ENCODE assay signal across 22 mouse cellular contexts in genomic region chr3:103640226-103640803, GRCm38 (mm10). TPM values are rescaled to one million over a fixed set of nuclear protein-coding genes. Genes with fewer than 3 reads are reported as not detected.
DNase-seq lines count a peak whose midpoint lies in the region; ATAC-seq and TF ChIP-seq lines count a peak whose summit lies in the region.
"Had no signal": no experiment of that assay in that cellular context is flagged by ENCODE, and none has a peak within 500 bp of the region (broad histone marks: within the 10 kb centered on the region; RNA-seq: fewer than 3 reads in every experiment).

No protein-coding gene starts in this region.

- no peak for ATAC-seq in monocyte, adult 5-6 weeks (replicated peaks; ENCODE audit: insufficient number of reproducible peaks, low FRiP score, low TSS enrichment, poor library complexity, severe bottlenecking)
- ATAC-seq: liver, embryonic 12.5 days had no signal

- H3K79me3 ChIP-seq in C2C12 (ENCODE audit: low read depth) = no peaks in the 10 kb centered on the region

- peak; percentile 31 for DNase-seq in left cerebral cortex, postnatal 4 days
- no peak for DNase-seq in left cerebral cortex, adult 11 months (ENCODE audit: low spot score)
- DNase-seq in Muller cell, postnatal 12 days (ENCODE audit: inconsistent ontology term) = peak; percentile 77
- DNase-seq in mesoderm, embryonic 11.5 days (ENCODE audit: low read depth, low spot score) = peak; percentile 57
- no peak for DNase-seq in layer of hippocampus, postnatal 10 days (ENCODE audit: low spot score in 2 of 2)
- no peak for DNase-seq in left cerebral cortex, adult 9 months (ENCODE audit: low spot score in 2 of 2)
- DNase-seq: cerebellum, adult 2 months; gastrocnemius, postnatal 36 days; heart, postnatal 14 days; kidney, adult 8-10 months; kidney, postnatal 36 days; layer of hippocampus, adult 9-11 months; midbrain, embryonic 14.5 days had no signal

- H3K79me2 ChIP-seq in C2C12 (ENCODE audit: control insufficient read depth, insufficient read depth) = no peaks in the 10 kb centered on the region

- no peak for TF ChIP-seq CTCF in C2C12 (IDR thresholded peaks at IDR 0.05; ENCODE audit: control insufficient read depth, insufficient read depth, insufficient read length)

- H3K36me3 ChIP-seq in C2C12 (ENCODE audit: control insufficient read depth, insufficient read depth) = no peaks in the 10 kb centered on the region
- H3K36me3 ChIP-seq: embryonic facial prominence, embryonic 15.5 days; forebrain, embryonic 12.5 days; heart, embryonic 10.5 days; limb, embryonic 10.5 days; liver, embryonic 12.5 days; lung, embryonic 15.5 days had no signal

- no peaks in the 10 kb centered on the region for H3K27me3 ChIP-seq in C2C12 (ENCODE audit: control insufficient read depth, insufficient read depth, insufficient read length)
- H3K27me3 ChIP-seq: embryonic facial prominence, embryonic 15.5 days; liver, embryonic 12.5 days; lung, embryonic 15.5 days had no signal

- intact Hi-C loops in left cerebral cortex, postnatal 4 days (cut with DNase I) = no loop called here

- no peak overlapping the region for H3ac ChIP-seq in C2C12 (ENCODE audit: control insufficient read depth, insufficient read length, low read depth)

- no peak overlapping the region for H3K4me3 ChIP-seq in C2C12 (ENCODE audit: insufficient read depth, poor library complexity, severe bottlenecking)
- H3K4me3 ChIP-seq: embryonic facial prominence, embryonic 15.5 days; forebrain, embryonic 12.5 days; heart, embryonic 10.5 days; limb, embryonic 10.5 days; liver, embryonic 12.5 days; lung, embryonic 15.5 days had no signal

TF ChIP-seq in C2C12, 6 proteins besides CTCF, POLR2A, EP300 and RAD21:
- no peak for TF ChIP-seq MYOD1 (IDR thresholded peaks at IDR 0.05; ENCODE audit: control insufficient read depth, insufficient read length, low read depth)
- peak; percentile 64 for TF ChIP-seq CEBPB (IDR thresholded peaks at IDR 0.05; ENCODE audit: low read depth)
- TF ChIP-seq MYOG (IDR thresholded peaks at IDR 0.05; ENCODE audit: control insufficient read depth, extremely low read depth, insufficient read length) = no peak
- TF ChIP-seq USF1 (IDR thresholded peaks at IDR 0.05; ENCODE audit: low read depth) = peak; percentile 67
- TF ChIP-seq FOSL1 (IDR thresholded peaks at IDR 0.05; ENCODE audit: insufficient read depth, low read length, poor library complexity, severe bottlenecking) = peak; percentile 30

RNA-seq across cellular contexts. Expression of gene Atg4a-ps, which starts 5.6 kb away (rescaled TPM):
- total RNA-seq in left cerebral cortex, postnatal 4 days (2021) = 1 to 10 TPM in 1 of 2 experiments, under 1 TPM in 1; 0.18 to 1.2 TPM
- 0.04 TPM for polyA plus RNA-seq in C2C12 (2012; fragmentation: generic; extraction: Trizol)
- total RNA-seq in layer of hippocampus, postnatal 10 days (2021) = 1 to 10 TPM in 1 of 2 experiments, not detected in 1; 2.2 TPM
- 0.95 to 1.1 TPM (median 0.97 TPM) in 3 replicates for total RNA-seq in monocyte, adult 5-6 weeks (2017)
- polyA plus RNA-seq: limb, embryonic 10.5 days; midbrain, embryonic 14.5 days; neural tube, embryonic 14.5 days had no signal

Comparison
In these comparisons a context has a peak if more than half of its experiments do, and no peak if none do; other contexts are left out.
1. DNase-seq: peak in left cerebral cortex, postnatal 4 days (single experiment), Muller cell, postnatal 12 days (single experiment) and mesoderm, embryonic 11.5 days (single experiment); none in left cerebral cortex, adult 11 months (single experiment), layer of hippocampus, postnatal 10 days (0 of 2) and left cerebral cortex, adult 9 months (0 of 2).